Mouse (Mus musculus) ES-Bruce4 (cell line): ENCODE data around the gene Pik3r3. TPM values are rescaled to one million over a fixed set of nuclear protein-coding genes. Genes with fewer than 3 reads are reported as not detected.

Experiments used
- H3K27ac ChIP-seq: 2 replicates; pipeline ENCODE4 v1.5.1; 2012; ENCODE audit warnings: low read length, inconsistent platforms; ENCODE audit not compliant: insufficient read depth
- H3K27me3 ChIP-seq: 2 replicates; pipeline ENCODE4 v1.6.1; 2012; ENCODE audit warnings: mild to moderate bottlenecking, low read length, inconsistent platforms; ENCODE audit not compliant: control insufficient read depth, poor library complexity, insufficient read depth, severe bottlenecking
- H3K36me3 ChIP-seq: 2 replicates; pipeline ENCODE4 v1.6.1; 2012; ENCODE audit warnings: inconsistent platforms, mild to moderate bottlenecking, low read length, moderate library complexity; ENCODE audit not compliant: control insufficient read depth, poor library complexity, insufficient read depth, severe bottlenecking
- H3K4me1 ChIP-seq: one replicate; pipeline ENCODE4 v1.8.1; 2011; ENCODE audit warnings: low read length; ENCODE audit not compliant: control insufficient read depth, insufficient read depth
- H3K4me3 ChIP-seq: 2 replicates; pipeline ENCODE4 v1.5.1; 2011; ENCODE audit warnings: low read depth, mild to moderate bottlenecking, low read length
- H3K9ac ChIP-seq: 2 replicates; pipeline ENCODE4 v1.6.1; 2012; ENCODE audit warnings: low read depth, mild to moderate bottlenecking, inconsistent platforms; ENCODE audit not compliant: poor library complexity, severe bottlenecking
- H3K9me3 ChIP-seq: replicated peaks from 2 replicates; pipeline ENCODE4 v1.6.1; 2012; ENCODE audit warnings: mild to moderate bottlenecking, low read length, inconsistent platforms; ENCODE audit not compliant: control insufficient read depth, poor library complexity, insufficient read depth, severe bottlenecking
- CTCF ChIP-seq: IDR thresholded peaks from one replicate; pipeline ENCODE4 v1.8.1; 2011; ENCODE audit warnings: low read depth, low read length
- EP300 ChIP-seq: IDR thresholded peaks from 2 replicates; pipeline ENCODE4 v1.6.1; 2011; ENCODE audit warnings: low read depth, low read length; ENCODE audit not compliant: insufficient read depth
- POLR2A ChIP-seq: IDR thresholded peaks from one replicate; pipeline ENCODE4 v1.8.1; 2011; ENCODE audit warnings: low read length; ENCODE audit not compliant: insufficient read depth
- polyA plus RNA-seq: library from polyadenylated mRNA; stranded (reverse); fragments of >200 nt; gene quantifications from 2 replicates; pipeline ENCODE4 v1.2.4, GENCODE M21; 2011; ENCODE audit warnings: low read depth; ENCODE audit not compliant: missing spikeins, insufficient read depth, insufficient read length

Pik3r3 gene
- polyA plus RNA-seq, 1 experiment, result 4.5 TPM

DNA sequence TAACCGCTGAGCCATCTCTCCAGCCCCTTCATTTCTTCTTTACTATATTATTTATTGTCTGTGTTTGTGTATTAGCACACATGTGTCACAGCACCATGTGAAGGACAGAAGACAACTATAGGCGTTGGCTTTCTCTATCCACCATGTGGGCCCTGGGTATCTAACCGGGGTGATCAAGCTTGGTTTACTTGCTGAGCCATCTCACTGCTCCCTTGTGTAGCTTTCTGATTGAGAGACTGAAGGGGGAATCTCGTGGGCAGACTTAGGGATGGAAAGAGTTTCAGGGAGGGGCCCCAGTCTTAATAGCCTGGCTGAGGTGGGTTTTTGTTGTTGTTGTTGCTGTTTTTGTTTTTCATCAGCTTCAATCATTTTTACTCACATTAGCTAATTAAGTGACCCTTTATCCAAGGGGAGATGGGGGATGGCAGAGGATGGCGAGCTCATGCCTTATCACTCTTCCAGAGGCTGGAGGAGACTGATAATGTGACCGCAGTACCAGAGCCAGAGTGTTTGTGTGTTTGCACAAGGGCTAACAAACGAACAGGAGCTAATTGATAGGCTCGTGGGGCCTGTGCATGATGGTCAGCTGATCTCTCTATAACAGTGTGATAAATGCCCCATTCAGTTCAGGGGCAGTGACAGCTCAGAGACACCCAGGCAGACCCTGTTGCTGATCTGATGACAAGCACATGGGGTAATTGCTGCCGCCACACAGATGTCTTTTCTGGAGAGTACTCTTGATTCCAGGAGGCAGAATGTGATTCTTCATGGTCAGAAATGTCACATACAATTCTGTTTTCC is 27.6 kb upstream of the Pik3r3 start:
- TF ChIP-seq EP300 (no peak), CTCF (no peak), POLR2A (no peak)
- Histone ChIP-seq H3K36me3 (no peaks in the 10 kb centered on the region), H3K4me1 (no peaks in the 10 kb centered on the region), H3K4me3 (no peak overlapping the region), H3K27ac (no peak overlapping the region), H3K9me3 (no peaks in the 10 kb centered on the region), H3K27me3 (no peaks in the 10 kb centered on the region), H3K9ac (no peak overlapping the region)

DNA sequence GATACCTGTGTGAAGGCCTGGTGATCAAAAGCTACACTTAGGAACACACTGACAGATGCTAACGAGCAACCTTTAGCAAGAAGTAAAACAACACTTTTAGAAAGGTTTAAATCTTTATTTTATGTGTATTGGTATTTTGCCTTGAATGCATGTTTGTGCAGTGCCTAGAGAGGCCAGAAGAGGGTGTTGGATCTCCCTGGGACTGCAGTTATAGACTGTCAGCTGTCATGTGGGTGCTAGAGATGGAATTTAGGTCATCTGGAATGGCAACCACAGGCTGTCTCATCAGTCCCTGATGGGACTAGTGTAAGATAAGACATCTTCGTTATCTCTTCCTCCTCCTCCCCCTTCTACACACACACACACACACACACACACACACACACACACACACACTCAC is 23.0 kb upstream of the Pik3r3 start:
- Histone ChIP-seq H3K27me3 (no peaks in the 10 kb centered on the region), H3K9me3 (no peaks in the 10 kb centered on the region), H3K4me1 (no peaks in the 10 kb centered on the region), H3K36me3 (no peaks in the 10 kb centered on the region), H3K27ac (no peak overlapping the region), H3K9ac (no peak overlapping the region), H3K4me3 (no peak overlapping the region)
- TF ChIP-seq POLR2A, result no peak
- no peak for TF ChIP-seq EP300
- no peak for TF ChIP-seq CTCF

DNA sequence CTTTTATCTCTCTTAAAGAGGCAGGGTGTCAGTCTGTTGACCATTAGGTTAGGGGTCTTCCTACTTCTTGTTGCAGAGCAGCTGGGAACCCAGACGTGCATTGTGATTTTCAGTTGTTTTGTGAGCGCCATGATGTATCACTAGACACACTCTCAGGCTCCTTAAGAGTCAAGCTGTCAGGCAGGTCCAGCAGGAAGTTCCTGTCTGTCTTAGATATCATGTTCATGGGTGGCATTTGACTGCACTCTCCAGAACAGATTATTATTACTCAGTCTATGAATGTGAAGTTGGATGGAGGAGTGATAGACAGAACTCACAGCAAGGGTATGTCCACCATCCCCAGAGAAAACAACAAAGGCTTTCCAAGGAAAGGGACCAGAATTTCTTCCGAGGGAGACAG is 17.0 kb upstream of the Pik3r3 start:
- no peaks in the 10 kb centered on the region for H3K4me1 ChIP-seq
- H3K27ac ChIP-seq, result no peak overlapping the region
- H3K4me3 ChIP-seq, result no peak overlapping the region
- TF ChIP-seq CTCF, result no peak
- TF ChIP-seq POLR2A, result no peak
- no peak for TF ChIP-seq EP300
- H3K36me3 ChIP-seq, result no peaks in the 10 kb centered on the region
- H3K9me3 ChIP-seq, result no peaks in the 10 kb centered on the region
- H3K9ac ChIP-seq, result no peak overlapping the region
- no peaks in the 10 kb centered on the region for H3K27me3 ChIP-seq

DNA sequence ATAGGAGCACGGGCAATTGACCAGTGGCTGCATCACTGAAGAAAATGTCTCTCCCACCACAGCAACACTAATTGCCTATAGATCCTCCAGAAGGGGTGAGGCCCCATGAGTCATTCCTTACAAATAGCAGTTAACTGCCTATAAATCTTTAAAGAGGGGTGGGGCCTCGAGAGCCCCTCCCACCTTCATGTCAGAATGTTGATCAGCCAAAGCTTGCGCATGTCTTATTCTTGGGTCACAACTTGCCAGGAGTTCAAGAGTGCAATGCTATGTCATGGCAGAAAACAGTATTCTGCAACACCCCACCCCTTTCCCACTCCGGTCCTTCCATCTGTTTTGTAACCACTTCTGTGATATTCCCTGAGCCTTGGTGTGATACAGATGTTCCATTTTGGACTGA is 14.9 kb upstream of the Pik3r3 start:
- Histone ChIP-seq H3K4me3 (no peak overlapping the region), H3K27ac (no peak overlapping the region), H3K4me1 (no peaks in the 10 kb centered on the region), H3K9me3 (no peaks in the 10 kb centered on the region), H3K27me3 (no peaks in the 10 kb centered on the region), H3K9ac (no peak overlapping the region), H3K36me3 (no peaks in the 10 kb centered on the region)
- TF ChIP-seq POLR2A (no peak), CTCF (no peak), EP300 (no peak)

DNA sequence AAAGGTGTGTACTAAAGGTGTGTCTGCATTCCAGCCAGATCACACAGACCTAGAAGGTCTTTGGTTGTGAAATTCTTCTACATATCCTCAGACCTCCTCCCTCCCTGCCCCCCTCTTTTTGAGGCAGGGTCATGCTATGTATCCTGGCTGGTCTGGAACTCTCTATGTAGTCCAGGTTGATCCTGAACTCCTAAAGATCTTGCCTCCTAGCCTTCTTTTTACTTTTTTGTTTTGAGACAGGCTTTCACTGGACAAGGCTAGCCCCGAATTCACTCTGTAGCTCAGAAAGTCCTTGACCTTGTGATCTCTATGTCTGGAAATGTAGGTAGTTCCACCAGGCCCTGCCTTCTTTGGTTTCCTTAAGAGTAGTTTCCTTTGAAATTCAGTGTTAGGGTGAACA is 12.5 kb upstream of the Pik3r3 start:
- TF ChIP-seq CTCF (no peak), POLR2A (no peak), EP300 (no peak)
- H3K4me3 ChIP-seq, result no peak overlapping the region

DNA sequence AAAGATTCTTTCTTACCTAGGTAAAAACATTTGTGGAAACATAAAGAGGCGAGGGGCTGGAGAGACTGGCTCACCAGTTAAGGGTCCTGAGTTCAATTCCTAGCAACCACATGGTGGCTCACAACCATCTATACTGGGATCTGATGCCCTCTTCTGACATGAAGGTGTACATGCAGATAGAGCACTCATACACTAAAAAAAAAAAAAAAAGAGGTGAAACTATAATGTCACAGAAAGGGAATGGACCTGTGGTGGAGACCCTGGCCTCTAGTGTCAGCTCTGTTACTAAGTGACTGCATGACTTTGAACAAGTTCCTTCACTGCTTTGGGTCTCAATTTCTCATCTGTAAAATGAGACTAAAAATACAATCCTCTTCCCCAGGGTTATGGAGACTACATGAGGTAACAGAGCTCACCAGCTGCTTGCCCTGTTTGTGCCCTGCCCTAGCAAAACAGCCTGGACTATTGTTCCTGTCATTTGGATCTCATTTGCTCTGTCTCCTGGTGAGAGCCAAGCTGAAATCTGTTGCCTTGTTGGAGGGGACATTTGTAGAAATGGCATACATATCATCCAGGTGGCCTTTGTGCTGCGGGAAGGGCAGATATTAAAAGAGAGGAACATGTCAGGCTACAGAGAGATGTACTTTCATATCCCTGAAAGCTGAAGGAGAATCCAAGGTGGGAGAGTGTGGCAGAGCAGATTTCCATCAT is 5.4 kb upstream of the Pik3r3 start:
- H3K27me3 ChIP-seq, result no peaks in the 10 kb centered on the region
- H3K27ac ChIP-seq, result no peak overlapping the region
- H3K4me3 ChIP-seq, result no peak overlapping the region
- no peaks in the 10 kb centered on the region for H3K4me1 ChIP-seq
- TF ChIP-seq CTCF (no peak), POLR2A (no peak), EP300 (no peak)
- no peak overlapping the region for H3K9ac ChIP-seq
- H3K36me3 ChIP-seq, result no peaks in the 10 kb centered on the region
- H3K9me3 ChIP-seq, result no peaks in the 10 kb centered on the region

More for the DNA sequence above, 12.5 kb upstream of the Pik3r3 start:
- no peak overlapping the region for H3K27ac ChIP-seq
- no peaks in the 10 kb centered on the region for H3K9me3 ChIP-seq
- no peaks in the 10 kb centered on the region for H3K4me1 ChIP-seq
- no peaks in the 10 kb centered on the region for H3K36me3 ChIP-seq
- no peak overlapping the region for H3K9ac ChIP-seq
- no peaks in the 10 kb centered on the region for H3K27me3 ChIP-seq
